Mouse (Mus musculus) adrenal gland, adult 2 months (tissue): ENCODE measurements around the gene Rdh7. TPM values are rescaled to one million over a fixed set of nuclear protein-coding genes. Genes with fewer than 3 reads are reported as not detected.

ENCODE experiments used
- polyA plus RNA-seq: library from polyadenylated mRNA; depleted of rRNA; stranded (reverse); fragments of >200 nt; gene quantifications from 2 replicates; pipeline ENCODE4 v1.2.3, GENCODE M21; 2012; rRNA removed
- total RNA-seq, 2 experiments: library from RNA; stranded (reverse); gene quantifications; 2 replicates each; pipeline ENCODE4 v1.2.3; 2021

The Rdh7 gene
- total and polyA plus RNA-seq, 3 experiments, result 0.17 to 2.0 TPM; not detected in 1

Other genes starting within 250 kb of the Rdh7 start
- gene Stat6, start 245.8 kb downstream of the Rdh7 start, total RNA-seq, result 100 to 1,000 TPM in 1 of 2 experiments, 10 to 100 TPM in 1; 88.3 to 109 TPM
- 67.6 and 83.8 TPM in 2 replicates for gene Stat6, start 245.8 kb downstream of the Rdh7 start, polyA plus RNA-seq
- 1 to 10 TPM; 4.6 to 9.1 TPM for gene Nemp1, start 221.9 kb downstream of the Rdh7 start, total RNA-seq
- gene Nemp1, start 221.9 kb downstream of the Rdh7 start, polyA plus RNA-seq, result 1.5 and 2.6 TPM in 2 replicates
- 10 to 100 TPM; 16.9 to 26.6 TPM for gene Nab2, start 220.2 kb downstream of the Rdh7 start, total RNA-seq
- 35.9 and 38.7 TPM in 2 replicates for gene Nab2, start 220.2 kb downstream of the Rdh7 start, polyA plus RNA-seq
- gene Myo1a, start 183.6 kb downstream of the Rdh7 start, total RNA-seq, result 10 to 100 TPM in 1 of 2 experiments, 1 to 10 TPM in 1; 1.1 to 15.1 TPM
- gene Myo1a, start 183.6 kb downstream of the Rdh7 start, polyA plus RNA-seq, result 0.21 and 4.0 TPM in 2 replicates
- gene Tac2, start 164.3 kb downstream of the Rdh7 start, total RNA-seq, result not detected
- 0.18 and 0.38 TPM in 2 replicates for gene Tac2, start 164.3 kb downstream of the Rdh7 start, polyA plus RNA-seq
- gene Zbtb39, start 149.3 kb downstream of the Rdh7 start, total RNA-seq, result 10 to 100 TPM; 11.0 to 11.8 TPM
- gene Zbtb39, start 149.3 kb downstream of the Rdh7 start, polyA plus RNA-seq, result 5.6 and 5.8 TPM in 2 replicates
- gene Gpr182, start 137.1 kb downstream of the Rdh7 start, total RNA-seq, result 1 to 10 TPM; 8.2 to 8.5 TPM
- gene Gpr182, start 137.1 kb downstream of the Rdh7 start, polyA plus RNA-seq, result 18.5 and 21.0 TPM in 2 replicates
- 1 to 10 TPM in 1 of 2 experiments, under 1 TPM in 1; 0.41 to 1.5 TPM for gene Rdh1, start 129.1 kb downstream of the Rdh7 start, total RNA-seq
- gene Rdh1, start 129.1 kb downstream of the Rdh7 start, polyA plus RNA-seq, result 0.98 and 1.4 TPM in 2 replicates
- gene Rdh16f1, start 129.0 kb downstream of the Rdh7 start, total RNA-seq, result 1 to 10 TPM; 1.1 to 2.9 TPM
- gene Rdh16f1, start 129.0 kb downstream of the Rdh7 start, polyA plus RNA-seq, result 1.5 TPM in 2 replicates
- gene Rdh9, start 112.4 kb downstream of the Rdh7 start, total RNA-seq, result under 1 TPM in 1 of 2 experiments, not detected in 1; 0.46 TPM
- 0.22 and 0.31 TPM in 2 replicates for gene Rdh9, start 112.4 kb downstream of the Rdh7 start, polyA plus RNA-seq
- gene Rdh16, start 87.7 kb downstream of the Rdh7 start, total RNA-seq, result 1 to 10 TPM in 1 of 2 experiments, under 1 TPM in 1; 0.79 to 1.3 TPM
- 0.12 TPM in 1 of 2 replicates, not detected in the other for gene Rdh16, start 87.7 kb downstream of the Rdh7 start, polyA plus RNA-seq
- gene Rdh19, start 38.9 kb downstream of the Rdh7 start, total RNA-seq, result not detected
- not detected in 2 replicates for gene Rdh19, start 38.9 kb downstream of the Rdh7 start, polyA plus RNA-seq
- gene Rdh16f2, start 22.3 kb downstream of the Rdh7 start, total RNA-seq, result under 1 TPM in 1 of 2 experiments, not detected in 1; 0.23 TPM
- gene Rdh16f2, start 22.3 kb downstream of the Rdh7 start, polyA plus RNA-seq, result not detected in 2 replicates
- 1 to 10 TPM in 1 of 2 experiments, under 1 TPM in 1; 0.41 to 1.9 TPM for gene Sdr9c7, start 9.7 kb upstream of the Rdh7 start, total RNA-seq
- 0.74 and 0.85 TPM in 2 replicates for gene Sdr9c7, start 9.7 kb upstream of the Rdh7 start, polyA plus RNA-seq
- under 1 TPM in 1 of 2 experiments, not detected in 1; 0.63 TPM for gene Hsd17b6, start 118.8 kb upstream of the Rdh7 start, total RNA-seq
- not detected in 2 replicates for gene Hsd17b6, start 118.8 kb upstream of the Rdh7 start, polyA plus RNA-seq
- gene Prim1, start 126.4 kb upstream of the Rdh7 start, total RNA-seq, result 1 to 10 TPM; 2.3 to 4.4 TPM
- 0.26 and 0.56 TPM in 2 replicates for gene Prim1, start 126.4 kb upstream of the Rdh7 start, polyA plus RNA-seq
- gene Naca, start 146.8 kb upstream of the Rdh7 start, total RNA-seq, result 100 to 1,000 TPM; 607 to 630 TPM
- gene Naca, start 146.8 kb upstream of the Rdh7 start, polyA plus RNA-seq, result 178 and 209 TPM in 2 replicates
- gene Ptges3, start 170.1 kb upstream of the Rdh7 start, total RNA-seq, result 100 to 1,000 TPM; 179 to 195 TPM
- gene Ptges3, start 170.1 kb upstream of the Rdh7 start, polyA plus RNA-seq, result 124 and 151 TPM in 2 replicates
- gene Atp5b, start 194.5 kb upstream of the Rdh7 start, total RNA-seq, result 1,000 to 10,000 TPM; 2,694 to 3,346 TPM
- 7,039 and 9,498 TPM in 2 replicates for gene Atp5b, start 194.5 kb upstream of the Rdh7 start, polyA plus RNA-seq
- 10 to 100 TPM; 40.8 to 49.6 TPM for gene Baz2a, start 202.8 kb upstream of the Rdh7 start, total RNA-seq
- 24.5 and 31.6 TPM in 2 replicates for gene Baz2a, start 202.8 kb upstream of the Rdh7 start, polyA plus RNA-seq